Mouse (Mus musculus) embryo, embryonic 10.5 days (tissue): Measurements from ENCODE around the gene Olfr924.
A peak's percentile ranks its signal among the peaks of the same experiment; 100 is the strongest.
"Not testable (repeated sequence)": the region's sequence is repeated elsewhere in the genome, so short reads cannot be mapped to it uniquely, and the experiment has no call there.

ENCODE experiments used
- DNase-seq: peaks from one replicate; pipeline ENCODE4 v3.0.0-alpha.2; 2015; ENCODE audit warnings: low spot score

Gene Olfr924

DNA sequence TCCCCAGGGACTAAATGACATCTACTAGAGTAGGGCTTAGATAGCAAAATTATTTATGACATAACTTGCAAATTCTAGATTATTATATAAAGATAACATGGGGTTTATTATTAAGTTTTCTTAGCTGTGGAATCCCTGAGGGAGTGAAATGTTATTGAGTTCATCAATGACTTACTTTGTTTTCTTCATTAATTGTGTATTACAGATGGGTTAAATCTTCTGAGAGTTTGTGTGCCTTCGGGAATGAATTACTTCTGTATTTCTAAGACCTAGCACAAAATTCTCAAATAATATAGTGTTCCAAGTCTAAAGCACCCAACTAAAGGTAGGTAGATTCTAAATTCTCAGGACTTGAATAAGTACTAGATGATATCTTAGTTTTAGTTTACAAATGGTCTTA lies at the start of gene Olfr924:
TSS of gene Olfr924 (plus strand) at position 301 of the 400 bp plus-strand sequence.
- DNase-seq = no peak

- peak; percentile 7 for DNase-seq
Measured at GRCm38 (mm10) chr9:38805696-38806095, 38.6 kb upstream of the Olfr924 start.

DNA sequence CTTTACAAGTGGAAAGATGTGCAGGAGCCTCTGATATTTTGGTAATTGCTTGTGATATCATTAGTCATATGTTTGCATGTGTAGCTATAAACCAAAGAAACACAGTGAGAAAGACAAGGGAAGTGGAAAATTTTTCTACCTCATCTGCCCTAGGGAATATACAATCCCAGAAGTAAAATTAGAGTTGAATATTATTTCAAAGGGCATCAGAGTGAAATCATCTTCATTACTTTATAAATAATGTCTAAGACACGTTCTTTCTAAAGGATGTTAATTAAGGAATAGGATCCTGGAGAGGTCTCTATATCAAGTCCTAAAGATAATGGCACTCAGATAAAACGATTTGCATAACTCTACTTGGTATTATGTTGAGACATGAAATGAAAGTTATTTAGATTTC lies 29.9 kb upstream of the Olfr924 start, which contains the start of gene Olfr922:
TSS of gene Olfr922 (plus strand) at position 301 of the 400 bp plus-strand sequence.
- no peak for DNase-seq

GRCm38 (mm10) chr9:38815458-38815986 lies 28.7 kb upstream of the Olfr924 start:
- no peak for DNase-seq

DNA sequence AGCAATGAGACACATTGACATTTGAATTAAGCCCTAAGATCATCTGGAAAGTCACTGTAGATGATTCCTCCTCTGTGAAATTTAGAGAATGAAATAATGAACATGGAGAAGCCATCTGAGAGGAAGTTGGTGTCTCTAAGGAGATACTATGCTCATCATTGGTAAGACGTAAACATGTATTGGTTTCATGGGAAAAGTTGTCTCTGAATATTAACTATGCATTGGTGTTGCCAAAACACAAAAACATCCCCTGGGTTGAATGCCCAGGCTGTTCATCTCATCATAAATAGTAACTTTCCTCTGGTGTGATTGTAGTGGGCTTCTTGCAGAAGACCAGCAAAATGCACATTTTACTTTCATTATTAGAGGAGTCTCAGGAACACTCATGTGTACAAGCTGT lies 18.0 kb upstream of the Olfr924 start, which contains the start of gene Olfr923:
TSS of gene Olfr923 (plus strand) at position 301 of the 400 bp plus-strand sequence.
- DNase-seq = no peak

DNA sequence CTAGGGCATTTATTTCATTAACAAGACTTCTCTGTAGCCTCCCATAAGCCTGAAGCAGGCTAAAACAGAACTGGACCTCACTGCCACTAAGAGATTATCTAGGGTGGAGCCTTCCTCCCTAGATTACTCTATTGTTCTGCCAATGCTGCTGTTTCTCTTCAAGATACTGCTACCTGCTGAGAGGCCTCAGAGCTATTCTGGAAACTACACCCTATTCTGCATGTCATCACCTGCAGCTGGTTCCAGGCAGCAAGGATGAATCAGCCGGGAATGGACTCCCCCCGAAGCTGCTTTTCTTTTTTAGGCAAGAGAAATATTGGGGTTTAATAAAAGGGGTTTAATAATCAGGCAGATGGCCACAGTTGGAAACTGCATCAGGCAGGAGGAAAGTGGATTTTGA lies 11.2 kb upstream of the Olfr924 start:
- no peak for DNase-seq

- DNase-seq = no peak
Measured at GRCm38 (mm10) chr9:38854760-38855159, 10.5 kb downstream of the Olfr924 start, which contains the start of gene Olfr26. Gene Olfr26 (plus strand): TSS chr9:38855060.

GRCm38 (mm10) chr9:38874880-38875279 lies 30.6 kb downstream of the Olfr924 start:
- DNase-seq = not testable (repeated sequence)

GRCm38 (mm10) chr9:38876826-38877225 lies 32.6 kb downstream of the Olfr924 start, which contains the start of gene Olfr926:
Gene Olfr926 (plus strand): TSS chr9:38877126.
- DNase-seq = no peak
